Mouse (Mus musculus): ENCODE data around the gene Fndc9. TPM values are rescaled to one million over a fixed set of nuclear protein-coding genes. Genes with fewer than 3 reads are reported as not detected.

The Fndc9 gene
- polyA plus RNA-seq, 1 experiment from 2014 or later: 0.26 TPM

GRCm38 (mm10) chr11:46265031-46265786 is 29.9 kb downstream of the Fndc9 start:
- Histone ChIP-seq H3K4me1 (peaks cover 3% of the 10 kb centered on the region; the same call in 1 of the 2 replicates), H3K9me3 (no peaks in the 10 kb centered on the region), H3K4me3 (no peak overlapping the region), H3K27me3 (replicated peaks; ENCODE audit: low read depth, poor library complexity, severe bottlenecking) (no peaks in the 10 kb centered on the region), H3K36me3 (replicated peaks) (peaks cover 24% of the 10 kb centered on the region), H3K27ac (replicated peaks) (no peak overlapping the region)
- 90% methylated on average over 11 of the region's 11 CpGs for WGBS
- DNase-seq (ENCODE audit: low spot score): no peak

- peaks cover 5% of the 10 kb centered on the region; the same call in 1 of the 2 replicates for H3K4me1 ChIP-seq
- no peak overlapping the region for H3K4me3 ChIP-seq
- peak; percentile 67 for DNase-seq (ENCODE audit: low spot score)
- no peaks in the 10 kb centered on the region for H3K9me3 ChIP-seq
- H3K27me3 ChIP-seq (replicated peaks; ENCODE audit: low read depth, poor library complexity, severe bottlenecking): no peaks in the 10 kb centered on the region
- peaks cover 11% of the 10 kb centered on the region for H3K36me3 ChIP-seq (replicated peaks)
- WGBS: 29% methylated on average over 7 of the region's 7 CpGs
- no peak overlapping the region for H3K27ac ChIP-seq (replicated peaks)
Observed at GRCm38 (mm10) chr11:46268991-46269390, 33.7 kb downstream of the Fndc9 start.

- no peak for DNase-seq (ENCODE audit: low spot score)
- Histone ChIP-seq H3K4me1 (peaks cover 5% of the 10 kb centered on the region; the same call in 1 of the 2 replicates), H3K27ac (replicated peaks) (no peak overlapping the region), H3K4me3 (no peak overlapping the region), H3K9me3 (no peaks in the 10 kb centered on the region), H3K27me3 (replicated peaks; ENCODE audit: low read depth, poor library complexity, severe bottlenecking) (no peaks in the 10 kb centered on the region), H3K36me3 (replicated peaks) (peaks cover 11% of the 10 kb centered on the region)
- 80% methylated on average over 9 of the region's 9 CpGs for WGBS
Observed at GRCm38 (mm10) chr11:46269391-46269790, 34.1 kb downstream of the Fndc9 start.

- Histone ChIP-seq H3K4me3 (no peak overlapping the region), H3K4me1 (peaks cover 5% of the 10 kb centered on the region; the same call in 1 of the 2 replicates), H3K36me3 (replicated peaks) (peaks cover 11% of the 10 kb centered on the region), H3K9me3 (no peaks in the 10 kb centered on the region), H3K27ac (replicated peaks) (no peak overlapping the region), H3K27me3 (replicated peaks; ENCODE audit: low read depth, poor library complexity, severe bottlenecking) (no peaks in the 10 kb centered on the region)
- 68% methylated on average over 3 of the region's 3 CpGs for WGBS
- no peak for DNase-seq (ENCODE audit: low spot score)
Observed at GRCm38 (mm10) chr11:46269893-46270292, 34.6 kb downstream of the Fndc9 start.

- Histone ChIP-seq H3K27me3 (replicated peaks; ENCODE audit: low read depth, poor library complexity, severe bottlenecking) (no peaks in the 10 kb centered on the region), H3K4me3 (no peak overlapping the region), H3K9me3 (no peaks in the 10 kb centered on the region), H3K27ac (replicated peaks) (no peak overlapping the region), H3K4me1 (peaks cover 5% of the 10 kb centered on the region; the same call in 1 of the 2 replicates), H3K36me3 (replicated peaks) (peaks cover 13% of the 10 kb centered on the region)
- 67% methylated on average over 8 of the region's 8 CpGs for WGBS
- no peak for DNase-seq (ENCODE audit: low spot score)
Observed at GRCm38 (mm10) chr11:46272058-46272681, 36.8 kb downstream of the Fndc9 start.

GRCm38 (mm10) chr11:46273969-46274368 is 38.6 kb downstream of the Fndc9 start:
- no peak for DNase-seq (ENCODE audit: low spot score)
- no peak overlapping the region for H3K4me3 ChIP-seq
- H3K4me1 ChIP-seq: peaks cover 5% of the 10 kb centered on the region; the same call in 1 of the 2 replicates
- peaks cover 17% of the 10 kb centered on the region; the same call in 1 of the 2 replicates for H3K36me3 ChIP-seq (replicated peaks)
- H3K9me3 ChIP-seq: no peaks in the 10 kb centered on the region
- no peaks in the 10 kb centered on the region for H3K27me3 ChIP-seq (replicated peaks; ENCODE audit: low read depth, poor library complexity, severe bottlenecking)
- H3K27ac ChIP-seq (replicated peaks): no peak overlapping the region
- WGBS: 95% methylated on average over 3 of the region's 3 CpGs

- peak; percentile 84 for DNase-seq (ENCODE audit: low spot score)
- no peaks in the 10 kb centered on the region for H3K9me3 ChIP-seq
- H3K4me1 ChIP-seq: 0 out of 2 replicates have a peak, but pooled peaks cover 3% of the 10 kb centered on the region
- no peak overlapping the region for H3K4me3 ChIP-seq
- WGBS: 13% methylated on average over 6 of the region's 6 CpGs
- no peaks in the 10 kb centered on the region for H3K27me3 ChIP-seq (replicated peaks; ENCODE audit: low read depth, poor library complexity, severe bottlenecking)
- peaks cover 24% of the 10 kb centered on the region; the same call in 1 of the 2 replicates for H3K36me3 ChIP-seq (replicated peaks)
- no peak overlapping the region for H3K27ac ChIP-seq (replicated peaks)
Observed at GRCm38 (mm10) chr11:46275302-46275701, 40.0 kb downstream of the Fndc9 start.

GRCm38 (mm10) chr11:46276168-46276567 is 40.8 kb downstream of the Fndc9 start:
- DNase-seq (ENCODE audit: low spot score): no peak
- WGBS: 87% methylated on average over 8 of the region's 8 CpGs
- Histone ChIP-seq H3K36me3 (replicated peaks) (peaks cover 24% of the 10 kb centered on the region; the same call in 1 of the 2 replicates), H3K27ac (replicated peaks) (no peak overlapping the region), H3K9me3 (no peaks in the 10 kb centered on the region), H3K4me3 (no peak overlapping the region), H3K4me1 (0 out of 2 replicates have a peak, but pooled peaks cover 3% of the 10 kb centered on the region), H3K27me3 (replicated peaks; ENCODE audit: low read depth, poor library complexity, severe bottlenecking) (no peaks in the 10 kb centered on the region)

GRCm38 (mm10) chr11:46276778-46277177 is 41.4 kb downstream of the Fndc9 start:
- Histone ChIP-seq H3K36me3 (replicated peaks) (peaks cover 24% of the 10 kb centered on the region; the same call in 1 of the 2 replicates), H3K9me3 (no peaks in the 10 kb centered on the region), H3K4me3 (no peak overlapping the region), H3K27ac (replicated peaks) (no peak overlapping the region), H3K4me1 (0 out of 2 replicates have a peak, but pooled peaks cover 3% of the 10 kb centered on the region), H3K27me3 (replicated peaks; ENCODE audit: low read depth, poor library complexity, severe bottlenecking) (no peaks in the 10 kb centered on the region)
- DNase-seq (ENCODE audit: low spot score): peak; percentile 54
- WGBS: 37% methylated on average over 5 of the region's 5 CpGs

GRCm38 (mm10) chr11:46278140-46278539 is 42.8 kb downstream of the Fndc9 start:
- Histone ChIP-seq H3K9me3 (no peaks in the 10 kb centered on the region), H3K27me3 (replicated peaks; ENCODE audit: low read depth, poor library complexity, severe bottlenecking) (no peaks in the 10 kb centered on the region), H3K4me1 (no peaks in the 10 kb centered on the region)

GRCm38 (mm10) chr11:46278709-46279108 is 43.4 kb downstream of the Fndc9 start:
- Histone ChIP-seq H3K36me3 (replicated peaks) (peaks cover 35% of the 10 kb centered on the region), H3K9me3 (no peaks in the 10 kb centered on the region), H3K27me3 (replicated peaks; ENCODE audit: low read depth, poor library complexity, severe bottlenecking) (no peaks in the 10 kb centered on the region), H3K27ac (replicated peaks) (no peak overlapping the region), H3K4me3 (no peak overlapping the region), H3K4me1 (no peaks in the 10 kb centered on the region)
- 95% methylated on average over 12 of the region's 12 CpGs for WGBS
- no peak for DNase-seq (ENCODE audit: low spot score)

More at GRCm38 (mm10) chr11:46278140-46278539, 42.8 kb downstream of the Fndc9 start:
- Histone ChIP-seq H3K27ac (replicated peaks) (no peak overlapping the region), H3K4me3 (no peak overlapping the region), H3K36me3 (replicated peaks) (peaks cover 29% of the 10 kb centered on the region)
- DNase-seq (ENCODE audit: low spot score): no peak
- 79% methylated on average over 5 of the region's 5 CpGs for WGBS

GRCm38 (mm10) chr11:46282612-46283011 is 47.3 kb downstream of the Fndc9 start:
- H3K27me3 ChIP-seq (replicated peaks; ENCODE audit: low read depth, poor library complexity, severe bottlenecking): no peaks in the 10 kb centered on the region
- H3K27ac ChIP-seq (replicated peaks): no peak overlapping the region
- peaks cover 26% of the 10 kb centered on the region for H3K36me3 ChIP-seq (replicated peaks)
- H3K4me3 ChIP-seq: no peak overlapping the region
- no peak for DNase-seq (ENCODE audit: low spot score)
- no peaks in the 10 kb centered on the region for H3K4me1 ChIP-seq
- 91% methylated on average over 5 of the region's 5 CpGs for whole genome bisulfite sequencing
- H3K9me3 ChIP-seq: no peaks in the 10 kb centered on the region

All from embryonic facial prominence, embryonic 10.5 days (tissue).